Mouse (Mus musculus) cerebellum, adult 2 months (tissue): ENCODE data around the gene Hist1h4b.
"Not testable (repeated sequence)": the region's sequence is repeated elsewhere in the genome, so short reads cannot be mapped to it uniquely, and the experiment has no call there.

ENCODE experiments used
- CTCF ChIP-seq: fragments of 200-500 bp; IDR thresholded peaks from 2 replicates; pipeline ENCODE4 v1.5.1; 2011; ENCODE audit warnings: low read depth, mild to moderate bottlenecking, control low read depth, low read length, moderate library complexity, borderline replicate concordance; ENCODE audit not compliant: insufficient read depth
- POLR2A ChIP-seq: fragments of 200-500 bp; IDR thresholded peaks from 2 replicates; pipeline ENCODE4 v1.6.1; 2011; ENCODE audit warnings: low read length, control low read depth, borderline replicate concordance; ENCODE audit not compliant: insufficient read depth

- TF ChIP-seq POLR2A, CTCF: not testable (repeated sequence)
These were observed 5.9 kb upstream of the Hist1h4b start, which contains the start of gene Hist1h2ab for GRCm38 (mm10) chr13:23750839-23751477.
